Mouse (Mus musculus) T-helper 1 cell (primary cell): ENCODE results near the gene Rbbp9.
"Not testable (repeated sequence)": the region's sequence is repeated elsewhere in the genome, so short reads cannot be mapped to it uniquely, and the experiment has no call there.

Experiments used
- in situ Hi-C: fragments of 300-600 bp; cut with MboI, MseI; formaldehyde crosslinking; loops from one replicate; pipeline ENCODE4 v1.15.1; 2025; ENCODE audit warnings: high pct_unique_total_duplicates

The Rbbp9 gene

DNA sequence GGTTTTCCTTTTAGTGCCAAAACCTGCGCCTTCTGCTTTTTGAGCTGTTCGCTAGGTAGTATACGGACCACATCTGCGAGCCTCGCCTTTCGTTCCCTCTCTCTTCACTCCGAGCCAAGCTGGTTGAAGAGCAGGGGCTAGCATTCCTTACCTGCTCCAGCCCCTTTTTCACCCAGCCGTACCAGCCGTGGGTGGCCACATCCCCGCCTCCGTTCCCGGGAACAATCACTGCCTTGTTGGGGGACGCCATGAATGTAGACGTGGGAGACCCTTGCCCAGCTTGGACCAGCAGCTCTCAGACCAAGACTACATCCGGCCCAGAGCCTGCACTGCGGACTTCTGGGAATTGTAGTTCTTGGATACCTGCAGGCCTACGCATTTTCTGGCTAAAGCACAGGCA lies at the start of gene Rbbp9:
Gene Rbbp9, minus strand, starts transcription at position 341 of the 400 bp plus-strand sequence.
- in situ Hi-C loops: loop anchor here (25.0 kb wide), 1 partner anchor 1337 kb away; no protein-coding TSS in a partner anchor

DNA sequence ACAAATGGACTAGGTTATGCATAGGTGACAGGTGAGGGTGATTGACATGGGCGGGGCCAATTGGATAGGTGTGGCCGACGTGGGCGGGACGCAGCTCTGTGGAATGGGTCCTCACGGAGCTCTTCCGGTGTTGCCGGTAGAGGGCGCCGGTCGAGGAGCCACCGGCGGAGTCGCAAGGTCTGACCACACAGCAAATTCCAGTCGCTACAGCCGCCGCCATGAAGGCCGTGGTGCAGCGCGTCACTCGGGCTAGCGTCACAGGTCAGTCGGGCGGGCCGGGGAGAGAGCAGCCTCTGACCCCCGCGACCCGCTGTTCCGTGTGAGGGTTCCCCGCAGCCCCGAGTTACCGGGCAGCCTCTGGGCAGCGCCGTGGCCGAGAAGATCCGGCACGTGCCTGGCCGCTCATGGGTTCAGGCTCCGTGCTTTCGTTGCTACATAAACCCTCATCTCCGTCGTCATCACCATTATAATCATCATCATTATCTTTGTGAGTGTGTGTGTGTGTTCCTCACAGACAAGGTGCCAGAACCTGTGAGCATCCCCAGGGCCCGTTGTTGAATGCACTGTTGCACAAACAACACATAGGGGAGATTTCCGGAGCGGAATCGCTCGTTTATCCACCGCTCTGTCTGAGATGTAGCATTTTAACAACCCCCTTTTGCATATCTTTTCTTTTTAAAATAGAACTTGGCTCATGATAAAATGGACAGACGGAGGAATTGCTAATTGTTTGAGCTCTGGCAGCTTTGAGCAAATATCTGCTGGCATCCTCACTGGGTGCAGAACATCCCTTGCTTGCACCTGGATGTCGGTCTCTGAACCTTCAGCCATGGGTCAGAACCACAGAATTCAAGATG lies 49.4 kb upstream of the Rbbp9 start, which contains the start of gene Dtd1:
Gene Dtd1, plus strand, starts transcription at position 67 of the 857 bp plus-strand sequence.
- in situ Hi-C loops: no loop called here

GRCm38 (mm10) chr2:144598006-144598405 lies 47.3 kb upstream of the Rbbp9 start:
- in situ Hi-C loops: no loop called here

DNA sequence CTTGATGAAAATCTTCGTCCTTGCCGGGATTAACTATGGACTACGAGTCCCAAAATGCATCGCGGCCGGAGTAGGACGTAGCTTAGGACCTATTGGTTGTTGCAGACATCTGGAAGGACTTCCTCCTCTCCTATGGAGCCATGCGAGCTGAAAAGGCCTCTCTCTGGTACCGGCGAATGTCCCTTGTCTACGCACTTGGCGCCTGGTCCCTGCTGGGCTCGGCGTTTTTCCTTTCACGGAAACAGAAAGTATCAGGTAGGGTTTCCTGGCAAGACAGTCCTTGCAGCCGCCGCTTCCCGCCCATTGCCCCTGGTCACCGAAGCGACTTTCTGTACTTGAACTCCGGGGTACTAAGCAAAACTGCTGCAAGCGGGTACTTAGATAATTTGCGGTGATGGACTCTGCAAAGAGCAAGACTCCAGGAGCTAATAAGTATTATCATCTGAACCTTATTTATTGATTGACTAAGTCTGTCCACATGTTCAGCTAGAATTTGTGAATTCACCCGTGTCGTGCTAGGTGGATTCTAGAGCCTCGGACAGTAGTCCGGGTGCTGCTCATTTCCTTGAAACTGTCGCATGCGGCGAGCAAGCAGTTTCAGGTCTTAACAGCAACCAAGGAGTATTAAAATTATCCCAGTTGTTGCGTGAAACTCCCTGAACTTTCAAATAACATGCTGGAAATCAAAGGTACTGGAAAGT lies 43.4 kb upstream of the Rbbp9 start, which contains the start of gene Smim26:
Gene Smim26, plus strand, starts transcription at position 104 of the 701 bp plus-strand sequence.
- in situ Hi-C loops: no loop called here

- in situ Hi-C loops: not testable (repeated sequence)
These were observed 42.4 kb upstream of the Rbbp9 start for GRCm38 (mm10) chr2:144593036-144593435.

DNA sequence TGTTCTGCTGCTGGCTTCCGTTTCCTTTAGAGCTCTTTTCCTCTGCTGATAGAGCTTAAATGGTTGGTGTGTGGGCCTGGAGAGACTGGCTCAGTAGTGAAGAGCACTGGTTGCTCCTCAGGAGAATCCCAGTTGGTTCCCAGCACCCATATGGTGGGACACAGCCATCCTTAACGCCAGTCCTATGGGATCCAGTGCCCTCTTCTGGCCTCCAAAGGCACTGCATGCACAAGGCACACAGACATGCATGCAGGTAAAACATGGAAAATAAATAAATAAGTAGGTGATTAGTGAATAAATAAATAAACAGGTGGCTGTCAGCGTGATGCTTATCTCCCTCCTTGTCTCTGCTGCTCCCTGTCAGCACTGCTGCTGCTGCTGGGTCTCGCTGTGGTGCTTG lies 38.1 kb upstream of the Rbbp9 start:
- in situ Hi-C loops: no loop called here

DNA sequence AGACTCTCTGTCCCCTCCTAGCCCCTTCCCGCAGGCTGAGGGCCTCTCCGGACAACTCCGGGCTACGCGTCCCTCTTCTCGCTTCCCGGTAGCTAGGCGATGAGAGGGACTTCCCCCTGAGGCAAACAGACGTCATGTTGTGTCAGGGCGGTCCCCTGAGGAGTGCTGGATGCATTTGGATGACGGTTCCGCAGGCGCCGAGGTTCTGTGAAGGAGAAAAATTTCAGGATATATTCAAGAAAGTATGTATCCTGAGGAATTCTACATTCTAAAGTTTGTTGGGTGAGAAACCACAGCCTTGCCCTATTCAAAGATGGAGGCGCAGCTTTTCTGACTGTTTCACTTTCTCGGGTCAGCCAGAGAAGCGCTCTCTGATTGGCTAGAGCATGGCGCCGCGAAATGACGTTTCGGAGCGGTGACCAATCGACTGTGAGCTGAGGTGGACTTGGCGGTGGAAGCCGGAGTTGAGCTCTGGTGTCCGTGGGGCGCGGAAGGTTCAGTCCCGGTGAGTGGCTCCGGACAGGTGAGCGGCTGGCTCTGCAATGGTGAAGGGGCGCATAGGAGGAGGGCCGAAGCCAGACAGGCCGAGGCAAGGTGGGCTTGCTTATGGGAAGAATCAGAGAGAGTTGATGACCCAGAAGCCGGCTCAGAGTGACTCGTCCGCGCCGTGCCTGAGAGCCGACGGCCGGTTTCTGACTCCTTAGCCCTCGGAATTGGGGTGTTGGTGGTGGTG lies 5.3 kb upstream of the Rbbp9 start, which contains the start of gene Sec23b:
Gene Sec23b, plus strand, starts transcription at position 410 of the 733 bp plus-strand sequence.
- in situ Hi-C loops: loop anchor here (25.0 kb wide), 1 partner anchor 1331 kb away; no protein-coding TSS in a partner anchor

GRCm38 (mm10) chr2:144555286-144555819 lies 4.7 kb upstream of the Rbbp9 start:
- in situ Hi-C loops: loop anchor here (25.0 kb wide), 1 partner anchor 1332 kb away; no protein-coding TSS in a partner anchor

- in situ Hi-C loops: loop anchor here (25.0 kb wide), 1 partner anchor 1333 kb away; no protein-coding TSS in a partner anchor
These were observed 3.2 kb upstream of the Rbbp9 start for GRCm38 (mm10) chr2:144553905-144554304.

GRCm38 (mm10) chr2:144547559-144547958 lies 3.1 kb downstream of the Rbbp9 start:
- in situ Hi-C loops: no loop called here

- in situ Hi-C loops: no loop called here
These were observed 5.2 kb downstream of the Rbbp9 start for GRCm38 (mm10) chr2:144545481-144545880.

DNA sequence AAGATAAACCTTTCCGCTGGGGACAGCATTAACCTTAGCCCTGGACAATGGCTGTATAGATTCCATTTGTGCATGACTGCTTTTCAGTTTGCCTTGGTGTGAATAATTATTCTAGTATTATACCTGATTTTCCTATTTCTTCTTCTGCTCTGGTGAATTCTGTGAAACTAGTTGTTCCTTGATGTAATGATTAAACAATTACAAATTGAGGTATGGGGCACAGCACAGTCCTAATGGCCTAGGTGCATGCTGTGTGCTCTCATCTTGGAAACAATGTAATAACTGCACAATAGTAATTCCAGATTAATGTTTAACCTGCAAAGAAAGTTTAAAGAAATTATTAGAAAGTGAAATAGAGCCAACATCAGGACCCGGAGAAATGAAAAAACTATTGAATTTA lies 5.6 kb downstream of the Rbbp9 start:
- in situ Hi-C loops: no loop called here

- in situ Hi-C loops: no loop called here
These were observed 6.0 kb downstream of the Rbbp9 start for GRCm38 (mm10) chr2:144544630-144545029.

- in situ Hi-C loops: no loop called here
These were observed 7.0 kb downstream of the Rbbp9 start for GRCm38 (mm10) chr2:144543670-144544069.

GRCm38 (mm10) chr2:144541246-144541645 lies 9.4 kb downstream of the Rbbp9 start:
- in situ Hi-C loops: no loop called here

- in situ Hi-C loops: no loop called here
These were observed 13.5 kb downstream of the Rbbp9 start for GRCm38 (mm10) chr2:144537123-144537522.

DNA sequence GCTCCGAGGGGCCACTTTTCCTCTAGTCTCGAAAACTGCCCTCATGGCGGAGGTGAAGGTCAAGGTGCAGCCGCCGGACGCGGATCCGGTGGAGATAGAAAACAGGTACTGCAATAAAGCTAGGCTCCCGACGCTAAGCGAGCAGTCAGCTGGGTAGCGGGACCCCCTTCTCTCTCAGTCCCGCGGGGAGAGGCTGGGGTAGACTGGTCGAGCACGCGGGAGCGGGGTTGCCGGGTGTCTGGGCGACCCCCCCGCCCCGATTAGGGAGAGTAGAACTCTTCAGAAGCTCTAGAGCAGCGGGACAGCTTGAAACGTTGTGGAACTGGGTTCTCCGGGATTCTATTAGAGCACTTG lies 22.9 kb downstream of the Rbbp9 start:
- in situ Hi-C loops: no loop called here

- in situ Hi-C loops: no loop called here
These were observed 23.5 kb downstream of the Rbbp9 start, which contains the start of the genes Dzank1 and Polr3f for GRCm38 (mm10) chr2:144526981-144527820. TSS of gene Dzank1 (minus strand) at chr2:144527414. TSS of gene Polr3f (plus strand) at chr2:144527718.

DNA sequence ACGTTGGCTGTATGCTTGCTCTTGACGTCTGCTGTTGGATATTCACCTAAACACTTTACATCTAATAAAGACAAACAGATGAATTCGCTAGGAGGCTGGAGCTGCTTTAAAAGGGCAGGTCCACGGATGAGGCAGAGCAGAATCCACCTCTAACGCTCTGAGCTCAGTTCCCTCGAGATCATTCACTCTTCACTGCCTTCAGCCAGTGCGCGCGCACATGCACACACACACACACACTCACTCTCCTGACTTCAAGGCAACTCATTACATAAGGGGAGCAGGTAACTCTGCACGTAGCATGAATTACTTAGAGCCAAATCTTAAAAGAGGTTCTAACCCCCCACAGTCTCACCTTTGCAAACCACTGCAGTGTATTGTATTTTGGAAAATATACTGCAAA lies 24.8 kb downstream of the Rbbp9 start:
- in situ Hi-C loops: no loop called here

GRCm38 (mm10) chr2:144519772-144520171 lies 30.9 kb downstream of the Rbbp9 start:
- in situ Hi-C loops: no loop called here
